In genomic region chr13:58188412-58188811, GRCm38 (mm10) we compare ENCODE assay signal across 8 mouse cellular contexts. TPM values are rescaled to one million over a fixed set of nuclear protein-coding genes. Genes with fewer than 3 reads are reported as not detected.
DNase-seq lines count a peak whose midpoint lies in the region; ATAC-seq lines count a peak whose summit lies in the region.
"Had no signal": no experiment of that assay in that cellular context is flagged by ENCODE, and none has a peak within 500 bp of the region (broad histone marks: within the 10 kb centered on the region; RNA-seq: fewer than 3 reads in every experiment).

No protein-coding gene starts in this region.

- no peak overlapping the region for H3K4me3 ChIP-seq in midbrain, embryonic 11.5 days (ENCODE audit: low read depth, low read length)
- H3K4me3 ChIP-seq: myocyte had no signal

- H3K27me3 ChIP-seq in midbrain, embryonic 11.5 days (ENCODE audit: control insufficient read depth, insufficient read depth, low read length): no peaks in the 10 kb centered on the region

- H3K4me1 ChIP-seq in midbrain, embryonic 11.5 days (ENCODE audit: control insufficient read depth, insufficient read depth, low read length): 0 out of 2 replicates have a peak, but pooled peaks cover 4% of the 10 kb centered on the region

- H3K27ac ChIP-seq in midbrain, embryonic 11.5 days (ENCODE audit: low read depth, low read length): no peak overlapping the region

- WGBS in midbrain, embryonic 11.5 days: 64% methylated on average over 4 of the region's 4 CpGs

- no peak overlapping the region for H3K4me2 ChIP-seq in midbrain, embryonic 11.5 days

- H3K36me3 ChIP-seq in midbrain, embryonic 11.5 days (ENCODE audit: control insufficient read depth, insufficient read depth, low read length): peaks cover 12% of the 10 kb centered on the region; the same call in 1 of the 2 replicates

- H3K9me3 ChIP-seq in midbrain, embryonic 11.5 days (ENCODE audit: control insufficient read depth, low read length): no peaks in the 10 kb centered on the region

- DNase-seq in T-cell, adult 2 months (ENCODE audit: low spot score): peak; percentile 83
- DNase-seq in cerebellum, adult 11-12 months: peak; percentile 82
- peak; percentile 90 for DNase-seq in induced T-regulatory cell, adult 2 months (ENCODE audit: low read depth)
- peak; percentile 78 for DNase-seq in left cerebral cortex, adult 8-10 months (ENCODE audit: low spot score in 2 of 2)
- DNase-seq in midbrain, embryonic 11.5 days (ENCODE audit: low spot score, missing footprints): peak; percentile 98
- DNase-seq in spleen, adult 12 weeks (ENCODE audit: low spot score): peak; percentile 79

- ATAC-seq in frontal cortex, adult (ENCODE audit: low TSS enrichment): peak; percentile 58
- peak; percentile 46; the same call in 1 of the 2 replicates for ATAC-seq in midbrain, embryonic 11.5 days (ENCODE audit: low FRiP score)

- H3K9ac ChIP-seq in midbrain, embryonic 11.5 days (ENCODE audit: low read length): no peak overlapping the region

RNA-seq across cellular contexts. Expression of gene Ubqln1, which starts 27.0 kb away (rescaled TPM):
- total RNA-seq in left cerebral cortex, adult 8-10 months (2022): 100 to 1,000 TPM; 146 to 154 (median 149) TPM
- 150 and 155 TPM in 2 replicates for polyA plus RNA-seq in midbrain, embryonic 11.5 days (2014; fragmentation: Nextera tagmentation; extraction: Ambion mirVana)

RNA-seq across cellular contexts. Expression of gene Idnk, which starts 31.0 kb away (rescaled TPM):
- 10 to 100 TPM; 25.9 to 29.9 (median 28.5) TPM for total RNA-seq in left cerebral cortex, adult 8-10 months (2022)
- polyA plus RNA-seq in midbrain, embryonic 11.5 days (2014; fragmentation: Nextera tagmentation; extraction: Ambion mirVana): 59.1 and 63.1 TPM in 2 replicates
